Mouse (Mus musculus): ENCODE data around the gene Rbms3.

DNA sequence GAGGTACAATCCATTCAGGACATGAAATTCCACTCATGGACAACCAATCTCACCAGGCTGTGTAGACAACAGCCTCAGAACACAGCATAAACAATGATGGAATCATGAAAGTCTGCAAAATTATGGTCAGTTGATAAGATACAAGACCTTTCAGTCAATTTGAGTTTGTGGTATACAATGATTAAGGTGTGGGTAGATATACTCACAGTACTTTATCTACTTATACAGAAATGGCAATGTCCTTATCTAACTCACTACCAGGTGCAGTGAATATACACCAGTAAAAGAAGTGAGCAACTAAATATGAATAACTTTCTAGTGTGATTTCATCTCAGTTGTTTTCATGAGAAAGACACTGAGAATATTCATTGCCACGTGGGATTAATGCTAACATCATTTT, 796.9 kb downstream of the Rbms3 start:
- TF ChIP-seq POLR2A (IDR thresholded peaks at IDR 0.05; ENCODE audit: low read depth, low read length), result no peak
- no peak for TF ChIP-seq CHD1 (IDR thresholded peaks at IDR 0.05; ENCODE audit: low read depth, low read length)
- TF ChIP-seq KAT2A (IDR thresholded peaks at IDR 0.05; ENCODE audit: insufficient replicate concordance, low read length), result no peak
- no peak for TF ChIP-seq CTCF (conservative IDR thresholded peaks at IDR 0.05 in 1 of 2, IDR thresholded peaks at IDR 0.05 in 1 of 2; ENCODE audit: low read depth in 2 of 2, low read length in 2 of 2)
- no peak for TF ChIP-seq MYC (IDR thresholded peaks at IDR 0.05; ENCODE audit: low read depth, low read length)
- no peak for TF ChIP-seq SIN3A (IDR thresholded peaks at IDR 0.05; ENCODE audit: low read length)
- TF ChIP-seq TCF12 (IDR thresholded peaks at IDR 0.05; ENCODE audit: low read depth, low read length), result no peak
